Mouse (Mus musculus): ENCODE measurements around the gene Cfap52.

Gene Cfap52

GRCm38 (mm10) chr11:67926348-67927055 is 38.9 kb downstream of the Cfap52 start:
- DNase-seq (ENCODE audit: low read depth in 2 of 2, low spot score in 2 of 2), result no peak

GRCm38 (mm10) chr11:67925000-67925399 is 40.5 kb downstream of the Cfap52 start:
- no peak for DNase-seq (ENCODE audit: low read depth in 2 of 2, low spot score in 2 of 2)

- no peak for DNase-seq (ENCODE audit: low read depth in 2 of 2, low spot score in 2 of 2)
Measured at GRCm38 (mm10) chr11:67923720-67924119, 41.7 kb downstream of the Cfap52 start.

- no peak for DNase-seq (ENCODE audit: low read depth in 2 of 2, low spot score in 2 of 2)
Measured at GRCm38 (mm10) chr11:67922755-67923125, 42.7 kb downstream of the Cfap52 start.

GRCm38 (mm10) chr11:67921827-67922754 is 43.4 kb downstream of the Cfap52 start, which contains the start of gene Usp43:
TSS of gene Usp43 (minus strand) at chr11:67922153.
- DNase-seq (ENCODE audit: low read depth in 2 of 2, low spot score in 2 of 2), result no peak

- no peak for DNase-seq (ENCODE audit: low read depth in 2 of 2, low spot score in 2 of 2)
Measured at GRCm38 (mm10) chr11:67921091-67921826, 44.2 kb downstream of the Cfap52 start.

- no peak for DNase-seq (ENCODE audit: low read depth in 2 of 2, low spot score in 2 of 2)
Measured at GRCm38 (mm10) chr11:67920226-67920960, 45.1 kb downstream of the Cfap52 start.

GRCm38 (mm10) chr11:67919593-67919992 is 45.9 kb downstream of the Cfap52 start:
- DNase-seq (ENCODE audit: low read depth in 2 of 2, low spot score in 2 of 2), result no peak

- DNase-seq (ENCODE audit: low read depth in 2 of 2, low spot score in 2 of 2), result no peak
Measured at GRCm38 (mm10) chr11:67917126-67917525, 48.3 kb downstream of the Cfap52 start.

- DNase-seq (ENCODE audit: low read depth in 2 of 2, low spot score in 2 of 2), result no peak
Measured at GRCm38 (mm10) chr11:67911074-67911473, 54.4 kb downstream of the Cfap52 start.

GRCm38 (mm10) chr11:67903756-67904155 is 61.7 kb downstream of the Cfap52 start:
- no peak for DNase-seq (ENCODE audit: low read depth in 2 of 2, low spot score in 2 of 2)

- DNase-seq (ENCODE audit: low read depth in 2 of 2, low spot score in 2 of 2), result peak; percentile 8 to 30
Measured at GRCm38 (mm10) chr11:67897064-67897560, 68.3 kb downstream of the Cfap52 start.

- DNase-seq (ENCODE audit: low read depth in 2 of 2, low spot score in 2 of 2), result no peak
Measured at GRCm38 (mm10) chr11:67895641-67896040, 69.8 kb downstream of the Cfap52 start.

GRCm38 (mm10) chr11:67888521-67888920 is 76.9 kb downstream of the Cfap52 start:
- no peak for DNase-seq (ENCODE audit: low read depth in 2 of 2, low spot score in 2 of 2)

- DNase-seq (ENCODE audit: low read depth in 2 of 2, low spot score in 2 of 2), result no peak
Measured at GRCm38 (mm10) chr11:67885921-67886320, 79.5 kb downstream of the Cfap52 start.

All from CD8-positive naive resting alpha-beta T cell, adult 2 months (primary cell).